Mouse (Mus musculus) liver, embryonic 12.5 days (tissue): ENCODE measurements around the gene Prcc. TPM values are rescaled to one million over a fixed set of nuclear protein-coding genes. Genes with fewer than 3 reads are reported as not detected.

ENCODE experiments used
- ATAC-seq: fragments of 200-750 bp; cut with Nextera tagmentation; 2 replicates; pipeline ENCODE4 v1.8.0; 2017; ENCODE audit warnings: moderate number of reproducible peaks, mild to moderate bottlenecking, moderate library complexity
- H3K27ac ChIP-seq: fragments of 300-500 bp; sonication (generic); 2 replicates; pipeline ENCODE4 v1.5.1; 2016; ENCODE audit warnings: mild to moderate bottlenecking
- H3K27me3 ChIP-seq: fragments of 300-500 bp; sonication (generic); replicated peaks from 2 replicates; pipeline ENCODE4 v1.6.1; 2016; ENCODE audit warnings: mild to moderate bottlenecking, moderate library complexity
- H3K36me3 ChIP-seq: fragments of 300-500 bp; sonication (generic); 2 replicates; pipeline ENCODE4 v1.6.1; 2016; ENCODE audit warnings: mild to moderate bottlenecking, moderate library complexity
- H3K4me1 ChIP-seq: fragments of 300-500 bp; sonication (generic); 2 replicates; pipeline ENCODE4 v1.6.1; 2016
- H3K4me2 ChIP-seq: fragments of 300-500 bp; sonication (generic); 2 replicates; pipeline ENCODE4 v1.6.1; 2016; ENCODE audit warnings: mild to moderate bottlenecking, moderate library complexity
- H3K4me3 ChIP-seq: fragments of 300-500 bp; sonication (generic); 2 replicates; pipeline ENCODE4 v1.5.1; 2016; ENCODE audit warnings: mild to moderate bottlenecking, moderate library complexity
- H3K9ac ChIP-seq: fragments of 300-500 bp; sonication (generic); 2 replicates; pipeline ENCODE4 v1.6.1; 2016; ENCODE audit warnings: mild to moderate bottlenecking, moderate library complexity
- H3K9me3 ChIP-seq: fragments of 300-500 bp; sonication (generic); replicated peaks from 2 replicates; pipeline ENCODE4 v1.6.1; 2016; ENCODE audit warnings: mild to moderate bottlenecking, moderate library complexity
- WGBS: fragments of 180-500 bp; shearing (Covaris S2); methylation state at CpG from one replicate; pipeline ENCODE4 v1.1.7; 2016; ENCODE audit not compliant: insufficient replicate concordance; 5-methylcytosine and 5-hydroxymethylcytosine counted together
- polyA plus RNA-seq: library from polyadenylated mRNA; unstranded; fragments of >200 nt; fragmentation: Nextera tagmentation; extraction: Ambion mirVana; gene quantifications from 2 replicates; pipeline ENCODE4 v1.2.1, GENCODE M21; 2016

Prcc gene
- 8.7 and 8.9 TPM in 2 replicates for polyA plus RNA-seq

DNA sequence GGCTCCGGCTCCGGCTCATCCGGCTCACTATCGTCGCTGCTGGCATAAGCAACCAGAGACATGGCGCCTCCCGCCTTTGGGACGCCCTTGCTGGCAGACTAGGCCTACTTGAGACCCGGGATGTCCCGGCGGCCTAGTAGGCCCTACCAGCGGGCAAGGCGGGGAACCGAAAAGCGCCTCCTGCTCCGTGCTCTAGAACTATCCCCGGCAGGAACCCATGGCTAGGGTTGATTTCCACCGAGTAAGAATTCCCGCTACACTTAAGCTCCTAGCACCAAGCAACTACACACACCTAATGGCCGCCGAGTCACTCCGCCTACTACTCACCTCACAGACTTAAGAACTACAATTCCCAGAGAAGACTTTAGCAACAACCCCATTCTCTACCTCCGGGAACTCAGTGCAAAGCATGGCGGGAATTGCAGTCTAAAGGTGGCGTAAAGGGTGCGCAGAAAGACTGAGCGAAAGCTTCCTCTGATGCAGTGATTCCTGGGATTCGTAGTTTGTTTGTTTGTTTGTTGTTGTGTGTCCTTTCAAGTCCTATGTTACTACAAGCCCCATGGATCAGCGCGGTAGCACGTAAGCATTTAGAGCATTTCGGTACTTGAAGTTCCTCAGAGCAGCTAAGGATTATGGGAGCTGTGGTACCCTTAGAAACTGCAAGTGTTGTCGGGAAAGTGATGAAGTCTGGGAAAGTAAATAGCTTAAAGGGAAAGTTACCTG, at the start of gene Prcc:
Prcc (minus strand) TSS at position 328 of the 723 bp plus-strand sequence.
- peak; percentile 96 for ATAC-seq
- H3K27ac ChIP-seq = peak within 1 kb of the TSS; percentile 91
- WGBS = 1% methylated on average over 33 of the region's 33 CpGs

DNA sequence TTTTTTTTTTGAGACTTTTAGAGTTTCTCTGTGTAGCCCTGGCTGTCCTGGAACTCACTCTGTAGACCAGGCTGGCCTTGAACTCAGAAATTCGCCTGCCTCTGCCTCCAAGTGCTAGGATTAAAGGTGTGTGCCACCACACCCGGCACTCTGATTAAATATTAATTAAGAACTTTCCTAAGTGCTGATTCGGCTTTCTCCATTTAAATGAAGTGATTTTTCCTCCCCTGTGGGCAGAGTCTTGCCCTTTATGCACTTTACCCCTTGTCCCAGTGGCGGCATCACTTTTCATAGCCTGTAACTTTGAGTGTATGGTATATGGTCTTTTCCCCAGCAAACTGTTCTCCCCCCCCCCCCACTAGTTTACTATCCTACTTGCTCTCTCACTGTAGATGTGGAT, 49.8 kb upstream of the Prcc start:
- H3K4me2 ChIP-seq = no peak overlapping the region
- WGBS = 73% methylated on average over 4 of the region's 4 CpGs
- peaks cover 55% of the 10 kb centered on the region for H3K4me1 ChIP-seq
- H3K27me3 ChIP-seq = no peaks in the 10 kb centered on the region
- no peak overlapping the region for H3K27ac ChIP-seq
- peaks cover 86% of the 10 kb centered on the region for H3K36me3 ChIP-seq
- no peak for ATAC-seq
- H3K9me3 ChIP-seq = no peaks in the 10 kb centered on the region
- H3K4me3 ChIP-seq = no peak overlapping the region
- no peak overlapping the region for H3K9ac ChIP-seq

More for the DNA sequence above, at the start of gene Prcc:
- H3K4me2 ChIP-seq = peak within 1 kb of the TSS; percentile 77
- H3K4me1 ChIP-seq = peaks cover 28% of the 10 kb centered on the region
- no peaks in the 10 kb centered on the region for H3K27me3 ChIP-seq
- peaks cover 23% of the 10 kb centered on the region for H3K36me3 ChIP-seq
- H3K4me3 ChIP-seq = peak within 1 kb of the TSS; percentile 95
- H3K9ac ChIP-seq = peak within 1 kb of the TSS; percentile 97
- H3K9me3 ChIP-seq = peaks cover 6% of the 10 kb centered on the region; the same call in 1 of the 2 replicates

- H3K27ac ChIP-seq = no peak overlapping the region
- no peaks in the 10 kb centered on the region for H3K27me3 ChIP-seq
- WGBS = 80% methylated on average over 4 of the region's 4 CpGs
- no peak overlapping the region for H3K9ac ChIP-seq
- no peak overlapping the region for H3K4me3 ChIP-seq
- no peak overlapping the region for H3K4me2 ChIP-seq
- H3K36me3 ChIP-seq = peaks cover 79% of the 10 kb centered on the region
- no peaks in the 10 kb centered on the region for H3K9me3 ChIP-seq
- no peak for ATAC-seq
- H3K4me1 ChIP-seq = peaks cover 56% of the 10 kb centered on the region
These were observed 49.1 kb upstream of the Prcc start for GRCm38 (mm10) chr3:87934501-87934900.

GRCm38 (mm10) chr3:87934026-87934425, 48.6 kb upstream of the Prcc start:
- no peak overlapping the region for H3K4me2 ChIP-seq
- peaks cover 75% of the 10 kb centered on the region for H3K36me3 ChIP-seq
- H3K27me3 ChIP-seq = no peaks in the 10 kb centered on the region
- no peaks in the 10 kb centered on the region for H3K9me3 ChIP-seq
- peaks cover 60% of the 10 kb centered on the region for H3K4me1 ChIP-seq
- no peak overlapping the region for H3K9ac ChIP-seq
- no peak overlapping the region for H3K4me3 ChIP-seq
- ATAC-seq = no peak
- 81% methylated on average over 5 of the region's 5 CpGs for WGBS
- H3K27ac ChIP-seq = no peak overlapping the region

- peak; percentile 93 for ATAC-seq
- Histone ChIP-seq H3K36me3 (peaks cover 67% of the 10 kb centered on the region), H3K4me2 (peak within 1 kb of the TSS; percentile 91), H3K4me3 (peak within 1 kb of the TSS; percentile 85), H3K9me3 (no peaks in the 10 kb centered on the region), H3K4me1 (peaks cover 55% of the 10 kb centered on the region), H3K27me3 (no peaks in the 10 kb centered on the region), H3K9ac (peak within 1 kb of the TSS; percentile 87), H3K27ac (peak within 1 kb of the TSS; percentile 93)
- under 1% methylated on average over 77 of the region's 78 CpGs for WGBS
These were observed 44.8 kb upstream of the Prcc start, which contains the start of the genes Isg20l2 and Rrnad1 for GRCm38 (mm10) chr3:87930078-87930795. Isg20l2 (plus strand) TSS chr3:87930314. Rrnad1 (minus strand) TSS chr3:87930717.

GRCm38 (mm10) chr3:87929341-87930077, 44.1 kb upstream of the Prcc start:
- WGBS = 3% methylated on average over 26 of the region's 26 CpGs
- peak; percentile 62 for ATAC-seq
- peak overlapping the region; percentile 91 for H3K4me2 ChIP-seq
- no peaks in the 10 kb centered on the region for H3K27me3 ChIP-seq
- peaks cover 48% of the 10 kb centered on the region for H3K4me1 ChIP-seq
- peak overlapping the region; percentile 87 for H3K9ac ChIP-seq
- peaks cover 67% of the 10 kb centered on the region for H3K36me3 ChIP-seq
- peak overlapping the region; percentile 93 for H3K27ac ChIP-seq
- peak overlapping the region; percentile 85 for H3K4me3 ChIP-seq
- no peaks in the 10 kb centered on the region for H3K9me3 ChIP-seq

DNA sequence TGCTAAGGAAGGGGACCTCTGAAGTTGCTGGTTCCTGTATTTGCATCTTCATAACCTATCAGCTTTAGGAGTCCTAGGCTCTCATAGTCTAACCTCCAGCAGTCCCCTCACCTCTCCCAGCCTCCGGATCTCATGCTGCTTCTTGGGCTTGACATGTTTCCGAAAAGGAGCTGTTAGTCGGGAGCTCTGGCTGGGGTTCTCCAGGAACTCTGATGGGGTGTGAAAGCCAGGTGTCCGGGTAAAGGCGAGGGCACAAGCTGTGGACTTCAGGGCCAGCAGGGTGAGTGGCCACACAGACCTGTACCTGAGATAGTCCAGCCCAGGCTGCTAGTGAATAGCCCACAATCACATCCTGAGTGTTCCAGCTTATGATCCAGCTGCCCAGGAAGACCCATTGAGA, 42.0 kb upstream of the Prcc start:
- Histone ChIP-seq H3K9ac (no peak overlapping the region), H3K4me1 (peaks cover 31% of the 10 kb centered on the region), H3K4me3 (no peak overlapping the region), H3K4me2 (no peak overlapping the region), H3K9me3 (no peaks in the 10 kb centered on the region), H3K36me3 (peaks cover 68% of the 10 kb centered on the region), H3K27ac (no peak overlapping the region), H3K27me3 (no peaks in the 10 kb centered on the region)
- 89% methylated on average over 5 of the region's 5 CpGs for WGBS
- ATAC-seq = no peak

DNA sequence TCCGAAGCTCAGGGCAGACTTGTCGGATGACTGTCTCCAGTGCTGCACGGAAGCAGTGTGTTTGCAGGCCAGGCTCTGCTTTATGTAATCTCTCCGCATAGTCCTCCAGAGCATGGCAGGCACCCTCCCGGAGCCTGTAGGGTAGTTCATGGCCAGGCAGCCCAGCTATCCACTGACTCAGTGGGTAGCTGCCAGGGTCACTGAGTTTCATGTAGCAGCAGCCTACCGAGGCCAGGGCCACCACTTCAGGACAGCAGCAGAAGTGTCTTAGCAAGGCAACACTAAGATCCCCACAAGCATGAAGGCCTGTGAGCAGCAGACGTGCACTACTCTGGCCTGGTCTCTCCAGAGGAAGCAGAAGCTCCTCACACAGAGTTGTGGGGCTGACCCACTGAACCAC, 39.6 kb upstream of the Prcc start:
- ATAC-seq = no peak
- H3K9ac ChIP-seq = no peak overlapping the region
- peaks cover 24% of the 10 kb centered on the region for H3K4me1 ChIP-seq
- no peaks in the 10 kb centered on the region for H3K27me3 ChIP-seq
- no peaks in the 10 kb centered on the region for H3K9me3 ChIP-seq
- peaks cover 63% of the 10 kb centered on the region for H3K36me3 ChIP-seq
- no peak overlapping the region for H3K27ac ChIP-seq
- no peak overlapping the region for H3K4me2 ChIP-seq
- 88% methylated on average over 7 of the region's 7 CpGs for WGBS
- no peak overlapping the region for H3K4me3 ChIP-seq

- H3K4me3 ChIP-seq = peak overlapping the region; percentile 74
- no peak for ATAC-seq
- peak overlapping the region; percentile 80 for H3K27ac ChIP-seq
- no peaks in the 10 kb centered on the region for H3K9me3 ChIP-seq
- H3K9ac ChIP-seq = peak overlapping the region; percentile 79
- WGBS = 52% methylated on average over 9 of the region's 9 CpGs
- no peaks in the 10 kb centered on the region for H3K27me3 ChIP-seq
- H3K4me1 ChIP-seq = peaks cover 22% of the 10 kb centered on the region
- H3K4me2 ChIP-seq = peak overlapping the region; percentile 85
- H3K36me3 ChIP-seq = peaks cover 65% of the 10 kb centered on the region
These were observed 35.0 kb upstream of the Prcc start for GRCm38 (mm10) chr3:87920270-87920943.

DNA sequence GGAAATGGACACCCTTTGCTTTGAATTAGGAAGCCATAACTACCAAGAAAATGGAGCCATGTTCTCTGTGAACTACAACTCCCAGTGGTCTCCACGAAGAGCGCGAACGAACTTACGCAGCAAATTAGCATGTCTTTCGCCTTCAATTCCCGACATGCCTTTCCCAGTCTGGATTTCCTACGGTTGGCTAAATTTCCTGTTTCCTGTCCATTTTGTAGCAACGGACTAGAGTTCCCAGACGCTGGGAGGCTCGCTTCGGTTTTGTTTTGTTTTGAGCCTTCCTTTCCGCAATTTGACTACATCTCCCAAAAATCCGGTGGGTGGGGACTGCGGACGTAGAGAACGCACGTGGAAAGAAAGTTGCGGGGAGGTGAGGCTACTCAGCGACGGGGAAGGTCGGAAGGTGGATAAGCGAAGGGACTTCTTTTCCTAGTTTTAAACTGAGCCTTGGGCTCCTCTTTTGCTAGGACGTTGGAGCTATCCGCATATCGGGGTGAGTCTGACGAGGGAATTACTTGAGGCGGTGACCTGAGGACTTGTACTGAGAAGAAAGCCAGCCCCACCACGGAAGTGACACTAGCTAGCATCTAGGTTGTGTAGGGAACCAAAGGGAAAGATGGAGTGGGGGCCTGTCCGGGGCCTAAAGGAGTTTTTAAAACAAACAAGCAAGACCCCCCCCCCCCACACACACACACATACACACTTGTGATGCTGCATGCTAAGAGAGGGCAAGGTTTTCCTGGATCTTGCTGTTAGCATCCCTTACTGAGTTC, 34.1 kb upstream of the Prcc start, which contains the start of gene Mrpl24:
Mrpl24 (plus strand) TSS at position 171 of the 773 bp plus-strand sequence.
- Histone ChIP-seq H3K36me3 (peaks cover 65% of the 10 kb centered on the region), H3K4me3 (peak within 1 kb of the TSS; percentile 74), H3K4me1 (peaks cover 29% of the 10 kb centered on the region)

More for the DNA sequence above, 34.1 kb upstream of the Prcc start, which contains the start of gene Mrpl24:
- peak; percentile 75 for ATAC-seq
- Histone ChIP-seq H3K27ac (peak within 1 kb of the TSS; percentile 80), H3K27me3 (no peaks in the 10 kb centered on the region), H3K9ac (peak within 1 kb of the TSS; percentile 79), H3K9me3 (no peaks in the 10 kb centered on the region), H3K4me2 (peak within 1 kb of the TSS; percentile 85)
- WGBS = under 1% methylated on average over 30 of the region's 30 CpGs
